Mouse (Mus musculus) T-helper 1 cell (primary cell): ENCODE measurements around the gene Cd24a.

Experiments used
- in situ Hi-C: fragments of 300-600 bp; cut with MboI, MseI; formaldehyde crosslinking; loops from one replicate; pipeline ENCODE4 v1.15.1; 2025; ENCODE audit warnings: high pct_unique_total_duplicates

The Cd24a gene

GRCm38 (mm10) chr10:43577997-43578331, at the start of gene Cd24a:
TSS of gene Cd24a (plus strand) at chr10:43578284.
- in situ Hi-C loops, result loop anchor here (5.0 kb wide), 1 partner anchor 339 kb away; no protein-coding TSS in a partner anchor

- in situ Hi-C loops, result no loop called here
Measured at GRCm38 (mm10) chr10:43534382-43534781, 43.7 kb upstream of the Cd24a start.

GRCm38 (mm10) chr10:43537652-43538051, 40.4 kb upstream of the Cd24a start:
- in situ Hi-C loops, result no loop called here

GRCm38 (mm10) chr10:43538831-43539230, 39.3 kb upstream of the Cd24a start:
- in situ Hi-C loops, result no loop called here

GRCm38 (mm10) chr10:43539746-43540310, 38.3 kb upstream of the Cd24a start:
- in situ Hi-C loops, result no loop called here

GRCm38 (mm10) chr10:43540442-43541152, 37.5 kb upstream of the Cd24a start, which contains the start of gene 1700021F05Rik:
TSS of gene 1700021F05Rik (minus strand) at chr10:43540994.
- in situ Hi-C loops, result no loop called here

- in situ Hi-C loops, result no loop called here
Measured at GRCm38 (mm10) chr10:43541153-43541544, 36.9 kb upstream of the Cd24a start.

GRCm38 (mm10) chr10:43549411-43549810, 28.7 kb upstream of the Cd24a start:
- in situ Hi-C loops, result no loop called here

GRCm38 (mm10) chr10:43550923-43551322, 27.2 kb upstream of the Cd24a start:
- in situ Hi-C loops, result no loop called here

GRCm38 (mm10) chr10:43551388-43551787, 26.7 kb upstream of the Cd24a start:
- in situ Hi-C loops, result no loop called here

GRCm38 (mm10) chr10:43557630-43558165, 20.4 kb upstream of the Cd24a start:
- in situ Hi-C loops, result no loop called here

GRCm38 (mm10) chr10:43559313-43559712, 18.8 kb upstream of the Cd24a start:
- in situ Hi-C loops, result no loop called here

GRCm38 (mm10) chr10:43560765-43561164, 17.3 kb upstream of the Cd24a start:
- in situ Hi-C loops, result loop anchor here (10.0 kb wide), 1 partner anchor 234 kb away; no protein-coding TSS in a partner anchor

- in situ Hi-C loops, result loop anchor here (10.0 kb wide), 1 partner anchor 233 kb away; no protein-coding TSS in a partner anchor
Measured at GRCm38 (mm10) chr10:43561311-43561710, 16.8 kb upstream of the Cd24a start.

- in situ Hi-C loops, result loop anchor here (5.0 kb wide), 1 partner anchor 493 kb away; no protein-coding TSS in a partner anchor
Measured at GRCm38 (mm10) chr10:43574352-43574751, 3.7 kb upstream of the Cd24a start.

GRCm38 (mm10) chr10:43574956-43575355, 3.1 kb upstream of the Cd24a start:
- in situ Hi-C loops, result loop anchor here (5.0 kb wide), 2 partner anchors 342 to 492 kb away; no protein-coding TSS in a partner anchor

- in situ Hi-C loops, result loop anchor here (5.0 kb wide), 1 partner anchor 340 kb away; no protein-coding TSS in a partner anchor
Measured at GRCm38 (mm10) chr10:43577299-43577996, 636 bp upstream of the Cd24a start.

GRCm38 (mm10) chr10:43578366-43578753, 276 bp downstream of the Cd24a start:
- in situ Hi-C loops, result loop anchor here (5.0 kb wide), 1 partner anchor 339 kb away; no protein-coding TSS in a partner anchor

- in situ Hi-C loops, result loop anchor here (5.0 kb wide), 1 partner anchor 338 kb away; no protein-coding TSS in a partner anchor
Measured at GRCm38 (mm10) chr10:43578754-43579380, 783 bp downstream of the Cd24a start.

GRCm38 (mm10) chr10:43579381-43580261, 1.5 kb downstream of the Cd24a start:
- in situ Hi-C loops, result loop anchor here (5.0 kb wide), 1 partner anchor 338 kb away; no protein-coding TSS in a partner anchor
